Mouse (Mus musculus): ENCODE measurements around the gene Olfr1221. TPM values are rescaled to one million over a fixed set of nuclear protein-coding genes. Genes with fewer than 3 reads are reported as not detected.

The Olfr1221 gene
- polyA plus RNA-seq, 1 experiment from 2014 or later = 0.04 TPM

DNA sequence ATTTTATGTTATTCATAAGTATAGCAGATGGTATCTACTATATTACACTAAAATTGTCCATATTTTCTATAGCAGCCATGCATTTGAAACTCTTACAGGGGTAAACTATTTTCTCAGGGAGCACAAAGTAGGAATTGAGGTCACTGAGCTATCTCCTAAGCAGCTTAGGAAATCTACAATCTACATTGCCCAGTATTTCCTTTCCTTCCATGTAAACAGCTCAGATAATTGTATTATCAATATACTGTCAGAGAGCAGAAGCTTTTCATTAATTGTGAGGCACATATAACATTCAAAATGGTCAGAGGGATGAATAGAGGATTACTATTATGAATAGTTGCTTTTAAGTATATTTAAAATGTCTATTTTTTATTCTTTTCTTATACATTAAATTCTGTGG, 35.6 kb downstream of the Olfr1221 start:
- no peaks in the 10 kb centered on the region for H3K27me3 ChIP-seq (replicated peaks; ENCODE audit: control insufficient read depth, insufficient read depth, low read length)

GRCm38 (mm10) chr2:89061087-89061486, 56.0 kb downstream of the Olfr1221 start, which contains the start of gene Olfr1218:
Olfr1218 (minus strand) TSS chr2:89061187.
- no peak for ATAC-seq (ENCODE audit: low read depth)
- H3K27me3 ChIP-seq (replicated peaks; ENCODE audit: control insufficient read depth, insufficient read depth, low read length) = no peaks in the 10 kb centered on the region
- no peak within 1 kb of the TSS for H3K4me2 ChIP-seq (ENCODE audit: low read depth, low read length)
- no peak within 1 kb of the TSS for H3K4me3 ChIP-seq (ENCODE audit: low read depth, low read length)
- no peak within 1 kb of the TSS for H3K27ac ChIP-seq (replicated peaks; ENCODE audit: low read depth, low read length)
- no peaks in the 10 kb centered on the region for H3K4me1 ChIP-seq (ENCODE audit: control insufficient read depth, insufficient read depth, low read length)
- no peaks in the 10 kb centered on the region for H3K36me3 ChIP-seq (ENCODE audit: control insufficient read depth, insufficient read depth, low read length)
- no peak for DNase-seq (ENCODE audit: low spot score)
- no peak within 1 kb of the TSS for H3K9ac ChIP-seq (ENCODE audit: low read depth, low read length)
- no peaks in the 10 kb centered on the region for H3K9me3 ChIP-seq (ENCODE audit: control insufficient read depth, low read length)

More for the DNA sequence above, 35.6 kb downstream of the Olfr1221 start:
- Histone ChIP-seq H3K4me3 (ENCODE audit: low read depth, low read length) (no peak overlapping the region), H3K4me1 (ENCODE audit: control insufficient read depth, insufficient read depth, low read length) (no peaks in the 10 kb centered on the region), H3K4me2 (ENCODE audit: low read depth, low read length) (no peak overlapping the region), H3K9ac (ENCODE audit: low read depth, low read length) (no peak overlapping the region), H3K9me3 (ENCODE audit: control insufficient read depth, low read length) (no peaks in the 10 kb centered on the region), H3K36me3 (ENCODE audit: control insufficient read depth, insufficient read depth, low read length) (no peaks in the 10 kb centered on the region), H3K27ac (replicated peaks; ENCODE audit: low read depth, low read length) (no peak overlapping the region)
- DNase-seq (ENCODE audit: low spot score) = no peak
- ATAC-seq (ENCODE audit: low read depth) = no peak

Other genes with a start within 250 kb of the Olfr1221 start
- not detected in 2 replicates for gene Olfr1208, start 215.0 kb downstream of the Olfr1221 start, polyA plus RNA-seq (2014; fragmentation: Nextera tagmentation; extraction: Ambion mirVana)
- not detected in 2 replicates for gene Olfr1209, start 202.1 kb downstream of the Olfr1221 start, polyA plus RNA-seq (2014; fragmentation: Nextera tagmentation; extraction: Ambion mirVana)
- 0.11 TPM in 1 of 2 replicates, not detected in the other for gene Olfr1211, start 179.2 kb downstream of the Olfr1221 start, polyA plus RNA-seq (2014; fragmentation: Nextera tagmentation; extraction: Ambion mirVana)
- gene Olfr1212, start 163.3 kb downstream of the Olfr1221 start, polyA plus RNA-seq (2014; fragmentation: Nextera tagmentation; extraction: Ambion mirVana) = not detected in 2 replicates
- not detected in 2 replicates for gene Gm13762, start 137.0 kb downstream of the Olfr1221 start, polyA plus RNA-seq (2014; fragmentation: Nextera tagmentation; extraction: Ambion mirVana)
- not detected in 2 replicates for gene Olfr1214, start 124.6 kb downstream of the Olfr1221 start, polyA plus RNA-seq (2014; fragmentation: Nextera tagmentation; extraction: Ambion mirVana)
- not detected in 2 replicates for gene Olfr1215, start 110.3 kb downstream of the Olfr1221 start, polyA plus RNA-seq (2014; fragmentation: Nextera tagmentation; extraction: Ambion mirVana)
- not detected in 2 replicates for gene Olfr1216, start 98.9 kb downstream of the Olfr1221 start, polyA plus RNA-seq (2014; fragmentation: Nextera tagmentation; extraction: Ambion mirVana)
- gene Olfr1217, start 85.2 kb downstream of the Olfr1221 start, polyA plus RNA-seq (2014; fragmentation: Nextera tagmentation; extraction: Ambion mirVana) = not detected in 2 replicates
- not detected in 2 replicates for gene Olfr1218, start 56.1 kb downstream of the Olfr1221 start, polyA plus RNA-seq (2014; fragmentation: Nextera tagmentation; extraction: Ambion mirVana)
- gene Olfr1219, start 33.8 kb downstream of the Olfr1221 start, polyA plus RNA-seq (2014; fragmentation: Nextera tagmentation; extraction: Ambion mirVana) = not detected in 2 replicates
- not detected in 2 replicates for gene Olfr1220, start 10.4 kb downstream of the Olfr1221 start, polyA plus RNA-seq (2014; fragmentation: Nextera tagmentation; extraction: Ambion mirVana)
- gene Olfr1222, start 15.8 kb upstream of the Olfr1221 start, polyA plus RNA-seq (2014; fragmentation: Nextera tagmentation; extraction: Ambion mirVana) = 0.06 TPM in 1 of 2 replicates, not detected in the other
- gene Olfr1223, start 34.3 kb upstream of the Olfr1221 start, polyA plus RNA-seq (2014; fragmentation: Nextera tagmentation; extraction: Ambion mirVana) = not detected in 2 replicates
- not detected in 2 replicates for gene Olfr1224-ps1, start 46.8 kb upstream of the Olfr1221 start, polyA plus RNA-seq (2014; fragmentation: Nextera tagmentation; extraction: Ambion mirVana)
- not detected in 2 replicates for gene Olfr1225, start 57.4 kb upstream of the Olfr1221 start, polyA plus RNA-seq (2014; fragmentation: Nextera tagmentation; extraction: Ambion mirVana)
- 0.08 and 0.14 TPM in 2 replicates for gene Olfr1226, start 82.8 kb upstream of the Olfr1221 start, polyA plus RNA-seq (2014; fragmentation: Nextera tagmentation; extraction: Ambion mirVana)
- gene Olfr1228, start 136.8 kb upstream of the Olfr1221 start, polyA plus RNA-seq (2014; fragmentation: Nextera tagmentation; extraction: Ambion mirVana) = not detected in 2 replicates
- not detected in 2 replicates for gene Olfr1229, start 170.7 kb upstream of the Olfr1221 start, polyA plus RNA-seq (2014; fragmentation: Nextera tagmentation; extraction: Ambion mirVana)
- not detected in 2 replicates for gene Olfr1230, start 180.0 kb upstream of the Olfr1221 start, polyA plus RNA-seq (2014; fragmentation: Nextera tagmentation; extraction: Ambion mirVana)
- gene Olfr1231, start 189.8 kb upstream of the Olfr1221 start, polyA plus RNA-seq (2014; fragmentation: Nextera tagmentation; extraction: Ambion mirVana) = 0.04 TPM in 1 of 2 replicates, not detected in the other
- not detected in 2 replicates for gene Olfr1232, start 212.4 kb upstream of the Olfr1221 start, polyA plus RNA-seq (2014; fragmentation: Nextera tagmentation; extraction: Ambion mirVana)
- gene Olfr1233, start 225.1 kb upstream of the Olfr1221 start, polyA plus RNA-seq (2014; fragmentation: Nextera tagmentation; extraction: Ambion mirVana) = 0.06 TPM in 1 of 2 replicates, not detected in the other
- not detected in 2 replicates for gene Olfr1234, start 247.6 kb upstream of the Olfr1221 start, polyA plus RNA-seq (2014; fragmentation: Nextera tagmentation; extraction: Ambion mirVana)

All from embryonic facial prominence, embryonic 14.5 days (tissue).